Mouse (Mus musculus): ENCODE measurements around the gene Laptm5.

The Laptm5 gene

GRCm38 (mm10) chr4:130899383-130899781 is 13.5 kb upstream of the Laptm5 start:
- DNase-seq (ENCODE audit: low spot score in 2 of 2): no peak

- no peak for DNase-seq (ENCODE audit: low spot score in 2 of 2)
Observed at GRCm38 (mm10) chr4:130899782-130900427, 13.0 kb upstream of the Laptm5 start.

GRCm38 (mm10) chr4:130900746-130901145 is 12.2 kb upstream of the Laptm5 start:
- DNase-seq (ENCODE audit: low spot score in 2 of 2): no peak

- no peak for DNase-seq (ENCODE audit: low spot score in 2 of 2)
Observed at GRCm38 (mm10) chr4:130902289-130902781, 10.6 kb upstream of the Laptm5 start.

GRCm38 (mm10) chr4:130905025-130905424 is 7.9 kb upstream of the Laptm5 start:
- DNase-seq (ENCODE audit: low spot score in 2 of 2): no peak

GRCm38 (mm10) chr4:130905882-130906281 is 7.0 kb upstream of the Laptm5 start:
- DNase-seq (ENCODE audit: low spot score in 2 of 2): no peak

- no peak for DNase-seq (ENCODE audit: low spot score in 2 of 2)
Observed at GRCm38 (mm10) chr4:130906296-130906695, 6.6 kb upstream of the Laptm5 start.

- no peak for DNase-seq (ENCODE audit: low spot score in 2 of 2)
Observed at GRCm38 (mm10) chr4:130907200-130908069, 5.5 kb upstream of the Laptm5 start.

- DNase-seq (ENCODE audit: low spot score in 2 of 2): no peak
Observed at GRCm38 (mm10) chr4:130908133-130908532, 4.8 kb upstream of the Laptm5 start.

- DNase-seq (ENCODE audit: low spot score in 2 of 2): peak; percentile 52 to 79
Observed at GRCm38 (mm10) chr4:130909167-130909874, 3.6 kb upstream of the Laptm5 start.

GRCm38 (mm10) chr4:130910666-130911065 is 2.3 kb upstream of the Laptm5 start:
- DNase-seq (ENCODE audit: low spot score in 2 of 2): no peak

- DNase-seq (ENCODE audit: low spot score in 2 of 2): no peak
Observed at GRCm38 (mm10) chr4:130912626-130913025, 299 bp upstream of the Laptm5 start.

GRCm38 (mm10) chr4:130913511-130913910 is 586 bp downstream of the Laptm5 start:
- DNase-seq (ENCODE audit: low spot score in 2 of 2): no peak

GRCm38 (mm10) chr4:130914011-130914410 is 1.1 kb downstream of the Laptm5 start:
- DNase-seq (ENCODE audit: low spot score in 2 of 2): peak in 1 of 2 experiments; percentile 34

- DNase-seq (ENCODE audit: low spot score in 2 of 2): no peak
Observed at GRCm38 (mm10) chr4:130914527-130914926, 1.6 kb downstream of the Laptm5 start.

GRCm38 (mm10) chr4:130915006-130915667 is 2.2 kb downstream of the Laptm5 start:
- no peak for DNase-seq (ENCODE audit: low spot score in 2 of 2)

GRCm38 (mm10) chr4:130915668-130916035 is 2.7 kb downstream of the Laptm5 start:
- DNase-seq (ENCODE audit: low spot score in 2 of 2): no peak

GRCm38 (mm10) chr4:130916639-130917038 is 3.7 kb downstream of the Laptm5 start:
- no peak for DNase-seq (ENCODE audit: low spot score in 2 of 2)

GRCm38 (mm10) chr4:130917564-130917963 is 4.6 kb downstream of the Laptm5 start:
- no peak for DNase-seq (ENCODE audit: low spot score in 2 of 2)

- DNase-seq (ENCODE audit: low spot score in 2 of 2): no peak
Observed at GRCm38 (mm10) chr4:130918805-130919749, 6.2 kb downstream of the Laptm5 start.

All from left cerebral cortex, adult 9 months (tissue).